ENCODE assay signal across 16 mouse cellular contexts in the genomic region with DNA sequence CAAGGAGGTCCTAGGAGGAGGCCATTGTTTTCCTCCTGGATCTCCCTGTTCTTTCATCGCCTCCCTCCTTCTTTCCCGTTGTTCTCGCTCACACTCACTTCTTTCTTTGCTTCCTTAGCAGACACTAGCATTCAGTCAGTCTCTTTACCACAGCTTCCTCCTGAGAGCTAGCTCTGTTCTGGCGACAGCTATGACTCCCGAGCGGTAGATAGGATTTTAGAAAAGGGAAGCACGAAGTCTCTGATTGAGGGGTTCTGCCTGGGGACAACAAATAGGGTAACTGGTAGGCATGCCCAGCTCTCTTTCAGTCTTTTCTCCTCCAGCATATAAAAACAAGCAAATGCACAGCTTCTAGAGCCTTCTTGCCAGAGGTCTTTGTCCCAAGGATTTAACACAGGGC.
"Had no signal": no experiment of that assay in that cellular context is flagged by ENCODE, and none has a peak within 500 bp of the region (broad histone marks: within the 10 kb centered on the region; RNA-seq: fewer than 3 reads in every experiment).

No protein-coding gene starts in this region.

- H3K4me2 ChIP-seq: lung, embryonic 15.5 days; midbrain, embryonic 12.5 days; neural tube, embryonic 12.5 days; stomach, embryonic 15.5 days had no signal

- H3K4me1 ChIP-seq: lung, embryonic 15.5 days; megakaryocyte, embryonic 14.5 days; neural tube, embryonic 12.5 days had no signal

- ATAC-seq: lung, postnatal 0 days had no signal

- H3K27ac ChIP-seq: liver, embryonic 14.5 days; lung, embryonic 15.5 days; macrophage; midbrain, embryonic 12.5 days; neural tube, embryonic 12.5 days; stomach, embryonic 15.5 days; stomach, postnatal 0 days had no signal

- DNase-seq: lung, adult 18-20 months; lung, postnatal 14 days; lung, postnatal 36 days; midbrain, embryonic 14.5 days; right cerebral cortex, postnatal 14 days; thymus, postnatal 14 days; thymus, postnatal 36 days had no signal

- H3K36me3 ChIP-seq: lung, embryonic 15.5 days; midbrain, embryonic 12.5 days; neural tube, embryonic 12.5 days; stomach, embryonic 15.5 days had no signal

- H3K9me3 ChIP-seq: lung, embryonic 15.5 days; megakaryocyte, embryonic 14.5 days; midbrain, embryonic 12.5 days; neural tube, embryonic 12.5 days; stomach, embryonic 15.5 days had no signal

- H3K27me3 ChIP-seq: lung, embryonic 15.5 days; megakaryocyte, embryonic 14.5 days; midbrain, embryonic 12.5 days; neural tube, embryonic 12.5 days; stomach, embryonic 15.5 days had no signal

- H3K9ac ChIP-seq: liver, embryonic 14.5 days; lung, embryonic 15.5 days; midbrain, embryonic 12.5 days; neural tube, embryonic 12.5 days; stomach, embryonic 15.5 days had no signal

- H3K4me3 ChIP-seq: lung, embryonic 15.5 days; megakaryocyte, embryonic 14.5 days; midbrain, embryonic 12.5 days; neural tube, embryonic 12.5 days; stomach, embryonic 15.5 days had no signal
